Mouse (Mus musculus): ENCODE measurements around the gene Zfp385a.

- TF ChIP-seq CTCF (IDR thresholded peaks at IDR 0.05; ENCODE audit: low read depth) = no peak
- no peak for TF ChIP-seq EP300 (IDR thresholded peaks at IDR 0.05; ENCODE audit: low read depth)
These were observed 14.8 kb upstream of the Zfp385a start for GRCm38 (mm10) chr15:103354690-103355089.

All from heart, postnatal 0 days (tissue).